Mouse (Mus musculus) cerebellum, adult 11-12 months (tissue): Measurements from ENCODE around the gene Gm9758.
"Not testable (repeated sequence)": the region's sequence is repeated elsewhere in the genome, so short reads cannot be mapped to it uniquely, and the experiment has no call there.

Experiments
- DNase-seq: peaks from one replicate; pipeline ENCODE4 v3.0.0; 2022

The Gm9758 gene

DNA sequence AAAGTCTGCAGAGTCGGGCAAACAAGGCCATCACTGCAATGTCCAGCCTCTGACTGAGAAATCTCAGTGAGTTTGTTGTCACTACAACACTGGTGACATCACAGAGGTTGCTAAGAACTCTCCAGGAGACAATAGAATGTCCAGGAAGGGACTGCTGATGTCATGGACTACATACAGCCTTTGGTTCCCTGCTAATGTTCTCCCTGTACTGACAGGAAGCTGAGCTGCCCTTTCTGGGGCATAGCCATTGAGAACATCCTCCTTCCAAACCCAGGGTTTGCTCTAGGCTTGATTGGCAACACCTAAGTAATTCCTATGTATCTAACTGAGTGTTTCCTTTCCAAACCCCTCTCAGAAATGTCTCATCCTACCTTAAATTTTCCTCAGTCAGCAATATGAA, at the start of gene Gm9758:
Gene Gm9758, minus strand, starts transcription at position 101 of the 400 bp plus-strand sequence.
- DNase-seq: not testable (repeated sequence)

DNA sequence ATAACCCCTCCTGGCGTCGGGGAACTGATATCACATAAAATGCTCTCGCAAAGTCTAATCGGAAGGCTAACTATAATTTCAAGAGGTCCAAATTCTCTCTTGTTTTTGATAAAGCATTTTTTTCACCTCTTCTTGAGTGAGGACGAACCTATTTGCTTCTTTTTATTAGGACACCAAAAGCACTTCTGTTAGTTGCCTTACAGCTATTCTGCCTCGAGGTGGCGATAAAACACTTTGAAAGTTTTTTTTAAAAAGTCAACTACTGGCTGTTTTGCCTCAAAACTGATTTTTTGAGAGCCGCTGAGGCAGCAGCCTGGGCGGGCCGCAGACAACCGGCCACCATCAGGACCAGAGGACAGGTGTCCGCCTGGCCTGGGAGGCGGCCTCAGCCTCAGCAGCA, 49.1 kb upstream of the Gm9758 start:
- DNase-seq: not testable (repeated sequence)

- not testable (repeated sequence) for DNase-seq
Measured at GRCm38 (mm10) chr5:14961502-14961901, 46.8 kb upstream of the Gm9758 start.

DNA sequence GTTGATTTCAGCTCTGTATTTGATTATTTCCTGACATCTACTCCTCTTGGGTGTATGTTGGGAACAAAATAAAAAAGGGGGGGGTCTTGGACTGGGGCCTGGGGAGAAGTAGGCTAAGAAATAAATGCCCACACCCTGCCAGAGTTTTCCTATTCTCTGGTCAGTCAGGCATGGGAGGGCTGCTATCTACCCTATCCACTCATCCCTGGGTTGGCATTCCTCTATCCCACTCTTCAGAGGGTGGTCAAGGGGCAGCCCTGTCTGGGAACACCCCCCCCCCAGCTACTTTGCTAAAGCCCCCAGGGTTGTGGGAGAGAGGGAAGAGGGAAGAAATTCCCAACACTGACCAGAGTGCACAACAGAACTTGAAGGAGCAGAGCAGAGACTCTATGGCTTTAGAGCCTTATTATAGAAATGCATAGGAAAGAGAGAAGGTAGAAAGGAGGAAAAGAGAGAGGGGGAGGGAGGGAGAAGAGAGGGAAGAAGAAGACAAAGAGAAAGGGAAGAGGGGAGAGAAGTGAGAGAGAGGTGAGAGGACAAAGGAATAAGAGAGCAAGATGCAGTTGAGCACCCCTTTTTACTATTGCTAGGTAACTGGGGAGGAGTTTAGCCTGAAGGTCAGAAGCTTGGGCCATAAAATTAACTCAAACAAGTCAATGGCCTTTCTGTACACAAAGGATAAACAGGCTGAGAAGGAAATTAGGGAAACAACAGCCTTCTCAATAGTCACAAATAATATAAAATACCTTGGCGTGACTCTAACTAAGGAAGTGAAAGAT, 41.4 kb upstream of the Gm9758 start:
- DNase-seq: not testable (repeated sequence)

- DNase-seq: not testable (repeated sequence)
Measured at GRCm38 (mm10) chr5:14953587-14953986, 38.9 kb upstream of the Gm9758 start.

- DNase-seq: not testable (repeated sequence)
Measured at GRCm38 (mm10) chr5:14952749-14953148, 38.0 kb upstream of the Gm9758 start.

DNA sequence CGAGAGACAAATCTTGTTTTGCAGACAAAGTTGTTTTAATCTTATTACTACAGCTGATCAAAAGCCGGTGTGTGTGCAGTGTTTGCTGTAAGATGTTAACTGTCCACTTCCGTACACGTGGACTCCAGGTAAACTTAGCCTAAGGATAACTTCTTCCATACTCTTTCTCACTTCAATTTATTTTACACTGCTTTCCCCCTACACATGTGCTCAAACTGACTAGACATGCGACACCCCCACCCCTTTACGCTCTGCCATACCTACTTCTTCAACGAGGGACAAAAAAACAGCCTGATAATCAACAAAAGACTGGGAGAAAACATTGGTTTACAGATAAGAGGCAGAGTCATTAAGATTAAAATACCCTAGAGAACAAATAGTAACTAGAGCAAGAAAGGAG, 37.1 kb upstream of the Gm9758 start:
- not testable (repeated sequence) for DNase-seq

DNA sequence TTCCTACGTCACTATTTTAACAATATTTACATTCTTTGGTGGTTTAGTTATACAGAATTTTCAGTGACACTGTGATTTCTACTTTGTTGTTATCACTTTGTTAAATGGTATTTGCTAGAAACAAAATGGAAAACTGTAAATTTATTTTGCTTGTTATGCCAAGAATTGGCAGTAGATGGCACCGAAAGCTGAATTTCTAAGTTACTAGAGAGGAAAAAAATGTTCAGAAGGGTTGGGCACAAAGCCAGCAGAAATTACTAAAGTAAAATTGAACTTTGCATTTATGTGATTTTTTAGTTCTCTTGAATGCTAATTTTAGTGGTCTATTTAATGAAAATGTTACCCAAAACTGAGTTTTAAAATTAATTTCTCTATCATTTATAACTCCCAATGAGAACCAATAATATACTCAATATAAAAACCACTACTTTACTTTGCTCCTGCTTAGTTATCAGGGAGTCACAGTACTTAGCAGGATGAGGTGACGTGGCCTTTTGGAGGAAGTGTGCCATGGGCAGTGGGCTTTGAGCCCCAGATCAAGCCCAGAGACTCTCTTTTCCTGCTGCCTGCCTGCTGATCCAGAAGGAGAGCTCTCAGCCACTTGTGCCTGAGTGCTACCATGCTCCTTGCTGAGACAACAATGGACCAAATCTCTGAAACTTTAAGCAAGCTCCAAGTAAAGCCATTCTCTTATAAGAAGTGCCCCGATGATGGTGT, 32.9 kb upstream of the Gm9758 start:
- DNase-seq: not testable (repeated sequence)

DNA sequence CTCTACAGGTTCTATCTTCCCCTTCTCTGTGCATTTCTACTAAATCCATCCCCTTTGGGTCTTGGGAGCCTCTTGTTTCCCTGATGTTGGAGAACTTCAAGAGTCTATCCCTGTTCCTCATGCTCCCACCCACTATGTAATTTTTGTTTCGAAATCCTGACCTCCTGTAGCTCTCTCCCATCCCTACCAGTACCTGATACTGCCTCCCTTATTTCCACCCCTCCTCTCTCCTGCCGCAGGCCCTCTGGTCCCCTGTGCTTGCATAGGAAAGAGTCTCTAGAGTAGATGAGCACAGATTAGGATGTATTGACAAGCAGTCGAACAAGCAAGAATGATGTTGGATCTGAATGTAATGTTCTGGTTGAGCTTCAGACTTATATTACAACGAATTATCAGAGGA, 30.8 kb upstream of the Gm9758 start:
- not testable (repeated sequence) for DNase-seq

GRCm38 (mm10) chr5:14941043-14941442, 26.3 kb upstream of the Gm9758 start:
- DNase-seq: not testable (repeated sequence)

DNA sequence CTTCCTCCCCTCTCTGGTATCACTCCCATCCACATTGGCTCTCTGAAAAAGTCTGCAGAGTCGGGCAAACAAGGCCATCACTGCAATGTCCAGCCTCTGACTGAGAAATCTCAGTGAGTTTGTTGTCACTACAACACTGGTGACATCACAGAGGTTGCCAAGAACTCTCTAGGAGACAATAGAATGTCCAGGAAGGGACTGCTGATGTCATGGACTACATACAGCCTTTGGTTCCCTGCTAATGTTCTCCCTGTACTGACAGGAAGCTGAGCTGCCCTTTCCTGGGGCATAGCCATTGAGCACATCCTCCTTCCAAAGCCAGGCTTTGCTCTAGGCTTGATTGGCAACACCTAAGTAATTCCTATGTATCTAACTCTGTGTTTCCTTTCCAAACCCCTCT, 23.6 kb upstream of the Gm9758 start, which contains the start of gene Speer4e:
Gene Speer4e, minus strand, starts transcription at position 101 of the 400 bp plus-strand sequence.
- not testable (repeated sequence) for DNase-seq

DNA sequence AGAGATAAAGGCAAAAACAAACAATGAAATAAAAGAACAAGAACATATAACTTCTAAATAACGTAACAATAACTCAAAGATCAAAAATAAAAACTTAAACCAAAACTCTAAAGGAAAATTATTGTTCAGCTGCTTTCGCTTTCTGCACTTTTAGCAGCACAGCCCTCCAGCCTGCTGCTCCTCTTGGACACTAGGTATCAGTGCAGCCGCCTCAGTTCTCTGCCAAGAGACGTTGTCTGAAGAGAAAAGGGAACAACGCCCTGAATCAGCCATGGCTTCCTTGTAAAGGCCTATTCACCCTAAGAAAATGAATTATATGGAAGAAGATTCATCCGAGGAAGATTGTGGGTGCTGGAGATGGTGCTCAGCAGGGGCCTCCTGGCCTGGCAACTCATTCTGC, 19.0 kb upstream of the Gm9758 start:
- not testable (repeated sequence) for DNase-seq

DNA sequence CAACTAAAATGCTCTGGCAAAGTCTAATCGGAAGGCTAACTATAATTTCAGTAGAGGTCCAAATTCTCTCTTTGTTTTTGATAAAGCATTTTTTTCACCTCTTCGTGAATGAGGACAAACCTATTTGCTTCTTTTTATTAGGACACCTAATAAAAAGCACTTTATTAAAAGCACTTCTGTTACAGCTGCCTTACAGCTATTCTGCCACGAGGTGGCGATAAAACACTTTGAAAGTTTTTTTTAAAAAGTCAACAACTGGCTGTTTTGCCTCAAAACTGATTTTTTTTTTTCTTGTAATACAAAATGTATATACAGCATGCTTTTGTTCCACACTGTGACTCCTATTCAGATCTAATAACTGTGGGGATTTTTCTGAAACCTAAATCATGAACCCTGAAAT, 12.3 kb upstream of the Gm9758 start:
- not testable (repeated sequence) for DNase-seq

GRCm38 (mm10) chr5:14914361-14914760, 338 bp downstream of the Gm9758 start:
- not testable (repeated sequence) for DNase-seq

GRCm38 (mm10) chr5:14903539-14903938, 11.2 kb downstream of the Gm9758 start:
- not testable (repeated sequence) for DNase-seq

GRCm38 (mm10) chr5:14892242-14892641, 22.5 kb downstream of the Gm9758 start:
- no peak for DNase-seq

- DNase-seq: not testable (repeated sequence)
Measured at GRCm38 (mm10) chr5:14885291-14885690, 29.4 kb downstream of the Gm9758 start.
